ENCODE assay signal across 8 mouse cellular contexts in genomic region chr11:68968752-68969151, GRCm38 (mm10). TPM values are rescaled to one million over a fixed set of nuclear protein-coding genes. Genes with fewer than 3 reads are reported as not detected.
A peak's percentile ranks its signal among the peaks of the same experiment; 100 is the strongest.
DNase-seq lines count a peak whose midpoint lies in the region; ATAC-seq and TF ChIP-seq lines count a peak whose summit lies in the region.
"Had no signal": no experiment of that assay in that cellular context is flagged by ENCODE, and none has a peak within 500 bp of the region (broad histone marks: within the 10 kb centered on the region; RNA-seq: fewer than 3 reads in every experiment).

No protein-coding gene starts in this region.

- no peak for TF ChIP-seq EP300 in liver, postnatal 0 days (IDR thresholded peaks at IDR 0.05; ENCODE audit: low read depth)

- peaks cover 5% of the 10 kb centered on the region; the same call in 1 of the 2 replicates for H3K27me3 ChIP-seq in liver, embryonic 12.5 days (replicated peaks)
- H3K27me3 ChIP-seq in liver, postnatal 0 days (ENCODE audit: insufficient read depth, low read length) = 0 out of 2 replicates have a peak, but pooled peaks cover 2% of the 10 kb centered on the region
- no peaks in the 10 kb centered on the region for H3K27me3 ChIP-seq in embryonic facial prominence, embryonic 14.5 days (replicated peaks; ENCODE audit: control insufficient read depth, insufficient read depth, low read length)
- no peaks in the 10 kb centered on the region for H3K27me3 ChIP-seq in intestine, embryonic 16.5 days (replicated peaks; ENCODE audit: control insufficient read depth, insufficient read depth, low read length)
- H3K27me3 ChIP-seq in neural tube, embryonic 13.5 days = 0 out of 2 replicates have a peak, but pooled peaks cover 3% of the 10 kb centered on the region

- H3K9me3 ChIP-seq in liver, embryonic 12.5 days (replicated peaks) = no peaks in the 10 kb centered on the region
- H3K9me3 ChIP-seq in liver, postnatal 0 days (ENCODE audit: low read length) = no peaks in the 10 kb centered on the region
- no peaks in the 10 kb centered on the region for H3K9me3 ChIP-seq in embryonic facial prominence, embryonic 14.5 days (ENCODE audit: control insufficient read depth, low read length)
- no peaks in the 10 kb centered on the region for H3K9me3 ChIP-seq in intestine, embryonic 16.5 days (ENCODE audit: control insufficient read depth, low read length)
- no peaks in the 10 kb centered on the region for H3K9me3 ChIP-seq in neural tube, embryonic 13.5 days

- H3K27ac ChIP-seq in liver, embryonic 12.5 days = no peak overlapping the region
- H3K27ac ChIP-seq in liver, postnatal 0 days (ENCODE audit: low read depth) = no peak overlapping the region
- no peak overlapping the region for H3K27ac ChIP-seq in embryonic facial prominence, embryonic 14.5 days (replicated peaks; ENCODE audit: low read depth, low read length)
- H3K27ac ChIP-seq in intestine, embryonic 16.5 days (ENCODE audit: low read length) = no peak overlapping the region
- no peak overlapping the region for H3K27ac ChIP-seq in neural tube, embryonic 13.5 days (replicated peaks)

- WGBS in liver, embryonic 12.5 days (ENCODE audit: insufficient replicate concordance) = 83% methylated on average over 11 of the region's 11 CpGs
- WGBS in liver, postnatal 0 days (ENCODE audit: insufficient replicate concordance) = 86% methylated on average over 11 of the region's 11 CpGs
- WGBS in embryonic facial prominence, embryonic 14.5 days = 85% methylated on average over 11 of the region's 11 CpGs
- WGBS in intestine, embryonic 16.5 days = 89% methylated on average over 11 of the region's 11 CpGs
- 87% methylated on average over 11 of the region's 11 CpGs for WGBS in neural tube, embryonic 13.5 days

- DNase-seq in liver, postnatal 0 days = no peak
- DNase-seq in embryonic facial prominence, embryonic 14.5 days (ENCODE audit: low spot score) = no peak
- DNase-seq in B cell, adult 2 months = no peak
- DNase-seq in gastrocnemius, postnatal 25 days = no peak

- no peaks in the 10 kb centered on the region for H3K36me3 ChIP-seq in liver, embryonic 12.5 days
- no peaks in the 10 kb centered on the region for H3K36me3 ChIP-seq in liver, postnatal 0 days (replicated peaks; ENCODE audit: insufficient read depth, low read length)
- no peaks in the 10 kb centered on the region for H3K36me3 ChIP-seq in embryonic facial prominence, embryonic 14.5 days (ENCODE audit: control insufficient read depth, insufficient read depth, low read length)
- H3K36me3 ChIP-seq in intestine, embryonic 16.5 days (ENCODE audit: control insufficient read depth, insufficient read depth, low read length) = no peaks in the 10 kb centered on the region
- H3K36me3 ChIP-seq in neural tube, embryonic 13.5 days = no peaks in the 10 kb centered on the region

- no peak for ATAC-seq in liver, embryonic 12.5 days
- ATAC-seq in liver, postnatal 0 days = no peak
- no peak for ATAC-seq in embryonic facial prominence, embryonic 14.5 days (ENCODE audit: low read depth)
- ATAC-seq in intestine, embryonic 16.5 days = no peak
- no peak for ATAC-seq in neural tube, embryonic 13.5 days (ENCODE audit: low read depth)

- no peak for TF ChIP-seq CTCF in liver, postnatal 0 days (IDR thresholded peaks at IDR 0.05; ENCODE audit: low read depth)

- peak overlapping the region; percentile 63; the same call in 1 of the 2 replicates for H3K9ac ChIP-seq in liver, embryonic 12.5 days
- H3K9ac ChIP-seq in liver, postnatal 0 days (replicated peaks) = no peak overlapping the region
- H3K9ac ChIP-seq in embryonic facial prominence, embryonic 14.5 days (ENCODE audit: low read depth, low read length) = peak overlapping the region; percentile 68; the same call in 1 of the 2 replicates
- peak overlapping the region; percentile 70; the same call in 1 of the 2 replicates for H3K9ac ChIP-seq in intestine, embryonic 16.5 days (ENCODE audit: low read depth, low read length)
- H3K9ac ChIP-seq in neural tube, embryonic 13.5 days = peak overlapping the region; percentile 81

- H3K4me2 ChIP-seq in liver, embryonic 12.5 days = peak overlapping the region; percentile 94
- no peak overlapping the region for H3K4me2 ChIP-seq in liver, postnatal 0 days (ENCODE audit: low read depth, low read length)
- H3K4me2 ChIP-seq in embryonic facial prominence, embryonic 14.5 days (ENCODE audit: low read depth, low read length) = peak overlapping the region; percentile 90
- 0 out of 2 replicates have a peak overlapping the region, but pooled peaks have one; percentile 93 for H3K4me2 ChIP-seq in intestine, embryonic 16.5 days (ENCODE audit: low read depth, low read length)
- peak overlapping the region; percentile 71 for H3K4me2 ChIP-seq in neural tube, embryonic 13.5 days

- H3K4me3 ChIP-seq in liver, embryonic 12.5 days = no peak overlapping the region
- H3K4me3 ChIP-seq in liver, postnatal 0 days (ENCODE audit: low read depth, low read length) = no peak overlapping the region
- no peak overlapping the region for H3K4me3 ChIP-seq in embryonic facial prominence, embryonic 14.5 days (ENCODE audit: low read depth, low read length)
- no peak overlapping the region for H3K4me3 ChIP-seq in intestine, embryonic 16.5 days (ENCODE audit: low read length)
- H3K4me3 ChIP-seq in neural tube, embryonic 13.5 days = 0 out of 2 replicates have a peak overlapping the region, but pooled peaks have one; percentile 60

- peaks cover 45% of the 10 kb centered on the region for H3K4me1 ChIP-seq in liver, embryonic 12.5 days
- H3K4me1 ChIP-seq in liver, postnatal 0 days (ENCODE audit: insufficient read depth) = peaks cover 21% of the 10 kb centered on the region
- peaks cover 8% of the 10 kb centered on the region for H3K4me1 ChIP-seq in embryonic facial prominence, embryonic 14.5 days (ENCODE audit: control insufficient read depth, insufficient read depth, low read length)
- H3K4me1 ChIP-seq in intestine, embryonic 16.5 days (ENCODE audit: control insufficient read depth, insufficient read depth, low read length) = peaks cover 24% of the 10 kb centered on the region
- H3K4me1 ChIP-seq in neural tube, embryonic 13.5 days (replicated peaks) = peaks cover 23% of the 10 kb centered on the region

RNA-seq across cellular contexts. Expression of gene Slc25a35, which starts 0.8 kb away (rescaled TPM):
- polyA plus RNA-seq in liver, embryonic 12.5 days (2016; fragmentation: Nextera tagmentation; extraction: Ambion mirVana) = 0.87 and 0.90 TPM in 2 replicates
- polyA plus RNA-seq in liver, postnatal 0 days (2015; fragmentation: Nextera tagmentation; extraction: Ambion mirVana) = 0.60 and 0.94 TPM in 2 replicates
- polyA plus RNA-seq in embryonic facial prominence, embryonic 14.5 days (2014; fragmentation: Nextera tagmentation; extraction: Ambion mirVana) = 3.4 and 5.0 TPM in 2 replicates
- 3.5 and 3.8 TPM in 2 replicates for polyA plus RNA-seq in intestine, embryonic 16.5 days (2015; fragmentation: Nextera tagmentation; extraction: Ambion mirVana)
- polyA plus RNA-seq in neural tube, embryonic 13.5 days (2015; fragmentation: Nextera tagmentation; extraction: Ambion mirVana) = 2.0 and 2.5 TPM in 2 replicates
- 1 to 10 TPM; 3.8 to 4.6 TPM for total RNA-seq in gastrocnemius, postnatal 25 days (2021)

RNA-seq across cellular contexts. Expression of gene Rangrf, which starts 6.2 kb away (rescaled TPM):
- polyA plus RNA-seq in liver, embryonic 12.5 days (2016; fragmentation: Nextera tagmentation; extraction: Ambion mirVana) = 54.7 and 61.0 TPM in 2 replicates
- polyA plus RNA-seq in liver, postnatal 0 days (2015; fragmentation: Nextera tagmentation; extraction: Ambion mirVana) = 9.4 and 11.2 TPM in 2 replicates
- polyA plus RNA-seq in embryonic facial prominence, embryonic 14.5 days (2014; fragmentation: Nextera tagmentation; extraction: Ambion mirVana) = 44.9 and 50.1 TPM in 2 replicates
- 48.2 and 56.7 TPM in 2 replicates for polyA plus RNA-seq in intestine, embryonic 16.5 days (2015; fragmentation: Nextera tagmentation; extraction: Ambion mirVana)
- polyA plus RNA-seq in neural tube, embryonic 13.5 days (2015; fragmentation: Nextera tagmentation; extraction: Ambion mirVana) = 27.6 and 33.7 TPM in 2 replicates
- 10 to 100 TPM; 59.6 to 60.4 TPM for total RNA-seq in gastrocnemius, postnatal 25 days (2021)

RNA-seq across cellular contexts. Expression of gene Arhgef15, which starts 11.5 kb away (rescaled TPM):
- polyA plus RNA-seq in liver, embryonic 12.5 days (2016; fragmentation: Nextera tagmentation; extraction: Ambion mirVana) = 2.9 and 3.0 TPM in 2 replicates
- 1.8 TPM in 2 replicates for polyA plus RNA-seq in liver, postnatal 0 days (2015; fragmentation: Nextera tagmentation; extraction: Ambion mirVana)
- 7.3 and 8.9 TPM in 2 replicates for polyA plus RNA-seq in embryonic facial prominence, embryonic 14.5 days (2014; fragmentation: Nextera tagmentation; extraction: Ambion mirVana)
- polyA plus RNA-seq in intestine, embryonic 16.5 days (2015; fragmentation: Nextera tagmentation; extraction: Ambion mirVana) = 8.3 and 9.0 TPM in 2 replicates
- 14.4 and 14.8 TPM in 2 replicates for polyA plus RNA-seq in neural tube, embryonic 13.5 days (2015; fragmentation: Nextera tagmentation; extraction: Ambion mirVana)
- total RNA-seq in gastrocnemius, postnatal 25 days (2021) = 1 to 10 TPM; 8.4 to 9.6 TPM

RNA-seq across cellular contexts. Expression of gene Pfas, which starts 39.5 kb away (rescaled TPM):
- 42.2 and 44.4 TPM in 2 replicates for polyA plus RNA-seq in liver, embryonic 12.5 days (2016; fragmentation: Nextera tagmentation; extraction: Ambion mirVana)
- polyA plus RNA-seq in liver, postnatal 0 days (2015; fragmentation: Nextera tagmentation; extraction: Ambion mirVana) = 8.9 and 10.6 TPM in 2 replicates
- 19.1 and 21.9 TPM in 2 replicates for polyA plus RNA-seq in embryonic facial prominence, embryonic 14.5 days (2014; fragmentation: Nextera tagmentation; extraction: Ambion mirVana)
- polyA plus RNA-seq in intestine, embryonic 16.5 days (2015; fragmentation: Nextera tagmentation; extraction: Ambion mirVana) = 20.5 and 22.5 TPM in 2 replicates
- 19.1 and 21.9 TPM in 2 replicates for polyA plus RNA-seq in neural tube, embryonic 13.5 days (2015; fragmentation: Nextera tagmentation; extraction: Ambion mirVana)
- total RNA-seq in gastrocnemius, postnatal 25 days (2021) = 1 to 10 TPM; 6.7 to 7.0 TPM

RNA-seq across cellular contexts. Expression of gene Odf4, which starts 41.9 kb away (rescaled TPM):
- not detected in 2 replicates for polyA plus RNA-seq in liver, embryonic 12.5 days (2016; fragmentation: Nextera tagmentation; extraction: Ambion mirVana)
- not detected in 2 replicates for polyA plus RNA-seq in liver, postnatal 0 days (2015; fragmentation: Nextera tagmentation; extraction: Ambion mirVana)
- not detected in 2 replicates for polyA plus RNA-seq in embryonic facial prominence, embryonic 14.5 days (2014; fragmentation: Nextera tagmentation; extraction: Ambion mirVana)
- not detected in 2 replicates for polyA plus RNA-seq in intestine, embryonic 16.5 days (2015; fragmentation: Nextera tagmentation; extraction: Ambion mirVana)
- polyA plus RNA-seq in neural tube, embryonic 13.5 days (2015; fragmentation: Nextera tagmentation; extraction: Ambion mirVana) = 0.40 TPM in 1 of 2 replicates, not detected in the other
- total RNA-seq in gastrocnemius, postnatal 25 days (2021) = not detected
- total RNA-seq: heart, postnatal 25 days had no signal
